Mouse (Mus musculus) stomach, embryonic 15.5 days (tissue): ENCODE measurements around the gene Abcf2. TPM values are rescaled to one million over a fixed set of nuclear protein-coding genes. Genes with fewer than 3 reads are reported as not detected.

Experiments
- microRNA counts: library from miRNA; unstranded; fragments of <30 nt; microRNA quantifications from one replicate; lab custom pipeline; 2016
- microRNA-seq: library from miRNA; unstranded; fragments of <30 nt; microRNA quantifications from one replicate; pipeline ENCODE4, GENCODE M21; 2016
- polyA plus RNA-seq: library from polyadenylated mRNA; unstranded; fragments of >200 nt; fragmentation: Nextera tagmentation; extraction: Ambion mirVana; gene quantifications from 2 replicates; pipeline ENCODE4 v1.2.1, GENCODE M21; 2015

Gene Abcf2
- polyA plus RNA-seq, 1 experiment from 2014 or later, result 85.9 TPM

MicroRNAs within 50 kb of the gene (microRNA counts, 519-probe panel; counts per million panel counts)
- microRNA mmu-miR-671-3p (lab: Ali Mortazavi, UCI), result 1,945 counts per million, percentile 21 among the panel's probes with 10 or more counts
- not detected for microRNA mmu-miR-671-5p (lab: Ali Mortazavi, UCI)

Small RNA genes lying within 50 kb of the gene (microRNA-seq; reads per million reads assigned to microRNA genes)
- 469 reads per million, percentile 67 among the genes with 10 or more reads in this experiment for gene Mir671

Other genes with a start within 250 kb of the Abcf2 start
- gene Kcnh2, start 225.9 kb downstream of the Abcf2 start, polyA plus RNA-seq, result 9.6 and 12.1 TPM in 2 replicates
- 6.8 and 8.3 TPM in 2 replicates for gene Nos3, start 212.7 kb downstream of the Abcf2 start, polyA plus RNA-seq
- gene Atg9b, start 185.3 kb downstream of the Abcf2 start, polyA plus RNA-seq, result 2.0 and 2.5 TPM in 2 replicates
- gene Abcb8, start 183.8 kb downstream of the Abcf2 start, polyA plus RNA-seq, result 49.9 and 59.5 TPM in 2 replicates
- gene Asic3, start 164.1 kb downstream of the Abcf2 start, polyA plus RNA-seq, result 0.18 TPM in 1 of 2 replicates, not detected in the other
- 37.3 and 41.2 TPM in 2 replicates for gene Cdk5, start 153.9 kb downstream of the Abcf2 start, polyA plus RNA-seq
- gene Slc4a2, start 153.6 kb downstream of the Abcf2 start, polyA plus RNA-seq, result 38.8 and 44.6 TPM in 2 replicates
- gene Fastk, start 132.2 kb downstream of the Abcf2 start, polyA plus RNA-seq, result 98.1 and 103 TPM in 2 replicates
- 22.0 and 22.3 TPM in 2 replicates for gene Tmub1, start 129.6 kb downstream of the Abcf2 start, polyA plus RNA-seq
- 35.9 and 37.7 TPM in 2 replicates for gene Agap3, start 125.3 kb downstream of the Abcf2 start, polyA plus RNA-seq
- 0.04 TPM in 1 of 2 replicates, not detected in the other for gene Gbx1, start 50.3 kb downstream of the Abcf2 start, polyA plus RNA-seq
- gene Asb10, start 36.5 kb downstream of the Abcf2 start, polyA plus RNA-seq, result 0.32 and 0.57 TPM in 2 replicates
- gene 4931409K22Rik, start 20.7 kb downstream of the Abcf2 start, polyA plus RNA-seq, result 0.14 and 0.24 TPM in 2 replicates
- 18.6 and 21.2 TPM in 2 replicates for gene Chpf2, start 9.3 kb upstream of the Abcf2 start, polyA plus RNA-seq
- gene Smarcd3, start 46.9 kb upstream of the Abcf2 start, polyA plus RNA-seq, result 22.2 and 25.1 TPM in 2 replicates
- gene Nub1, start 108.1 kb upstream of the Abcf2 start, polyA plus RNA-seq, result 26.7 and 31.5 TPM in 2 replicates
- 14.3 and 15.1 TPM in 2 replicates for gene Wdr86, start 153.3 kb upstream of the Abcf2 start, polyA plus RNA-seq
- 1.6 and 1.7 TPM in 2 replicates for gene Crygn, start 180.5 kb upstream of the Abcf2 start, polyA plus RNA-seq